Mouse (Mus musculus): ENCODE measurements around the gene Vcl. TPM values are rescaled to one million over a fixed set of nuclear protein-coding genes. Genes with fewer than 3 reads are reported as not detected.

Vcl gene
- total RNA-seq, 2 experiments from 2014 or later = 32.4 to 45.3 TPM

- ATAC-seq (replicated peaks; ENCODE audit: low FRiP score, poor library complexity, severe bottlenecking) = no peak
These were observed 1.5 kb downstream of the Vcl start for GRCm38 (mm10) chr14:20930481-20931391.

GRCm38 (mm10) chr14:20938424-20938823 lies 9.2 kb downstream of the Vcl start:
- peak; percentile 50; the same call in 1 of the 2 replicates for ATAC-seq (replicated peaks; ENCODE audit: low FRiP score, poor library complexity, severe bottlenecking)

- ATAC-seq (replicated peaks; ENCODE audit: low FRiP score, poor library complexity, severe bottlenecking) = no peak
These were observed 9.7 kb downstream of the Vcl start for GRCm38 (mm10) chr14:20938860-20939259.

- ATAC-seq (replicated peaks; ENCODE audit: low FRiP score, poor library complexity, severe bottlenecking) = no peak
These were observed 16.1 kb downstream of the Vcl start for GRCm38 (mm10) chr14:20945296-20945695.

- ATAC-seq (replicated peaks; ENCODE audit: low FRiP score, poor library complexity, severe bottlenecking) = no peak
These were observed 26.8 kb downstream of the Vcl start for GRCm38 (mm10) chr14:20956021-20956420.

GRCm38 (mm10) chr14:20958971-20959370 lies 29.8 kb downstream of the Vcl start:
- ATAC-seq (replicated peaks; ENCODE audit: low FRiP score, poor library complexity, severe bottlenecking) = no peak

- no peak for ATAC-seq (replicated peaks; ENCODE audit: low FRiP score, poor library complexity, severe bottlenecking)
These were observed 33.3 kb downstream of the Vcl start for GRCm38 (mm10) chr14:20962466-20962865.

GRCm38 (mm10) chr14:20962906-20963305 lies 33.7 kb downstream of the Vcl start:
- no peak for ATAC-seq (replicated peaks; ENCODE audit: low FRiP score, poor library complexity, severe bottlenecking)

GRCm38 (mm10) chr14:20963863-20964262 lies 34.7 kb downstream of the Vcl start:
- no peak for ATAC-seq (replicated peaks; ENCODE audit: low FRiP score, poor library complexity, severe bottlenecking)

- ATAC-seq (replicated peaks; ENCODE audit: low FRiP score, poor library complexity, severe bottlenecking) = no peak
These were observed 35.1 kb downstream of the Vcl start for GRCm38 (mm10) chr14:20964285-20964684.

- no peak for ATAC-seq (replicated peaks; ENCODE audit: low FRiP score, poor library complexity, severe bottlenecking)
These were observed 37.9 kb downstream of the Vcl start for GRCm38 (mm10) chr14:20966959-20967670.

- ATAC-seq (replicated peaks; ENCODE audit: low FRiP score, poor library complexity, severe bottlenecking) = no peak
These were observed 39.9 kb downstream of the Vcl start for GRCm38 (mm10) chr14:20969066-20969465.

GRCm38 (mm10) chr14:20970389-20970788 lies 41.2 kb downstream of the Vcl start:
- no peak for ATAC-seq (replicated peaks; ENCODE audit: low FRiP score, poor library complexity, severe bottlenecking)

GRCm38 (mm10) chr14:20970927-20971326 lies 41.7 kb downstream of the Vcl start:
- ATAC-seq (replicated peaks; ENCODE audit: low FRiP score, poor library complexity, severe bottlenecking) = no peak

GRCm38 (mm10) chr14:20973821-20974220 lies 44.6 kb downstream of the Vcl start:
- ATAC-seq (replicated peaks; ENCODE audit: low FRiP score, poor library complexity, severe bottlenecking) = no peak

- no peak for ATAC-seq (replicated peaks; ENCODE audit: low FRiP score, poor library complexity, severe bottlenecking)
These were observed 47.5 kb downstream of the Vcl start for GRCm38 (mm10) chr14:20976741-20977140.

- ATAC-seq (replicated peaks; ENCODE audit: low FRiP score, poor library complexity, severe bottlenecking) = no peak
These were observed 48.5 kb downstream of the Vcl start for GRCm38 (mm10) chr14:20977726-20978125.

GRCm38 (mm10) chr14:20983832-20984231 lies 54.6 kb downstream of the Vcl start:
- ATAC-seq (replicated peaks; ENCODE audit: low FRiP score, poor library complexity, severe bottlenecking) = no peak

- ATAC-seq (replicated peaks; ENCODE audit: low FRiP score, poor library complexity, severe bottlenecking) = no peak
These were observed 56.3 kb downstream of the Vcl start for GRCm38 (mm10) chr14:20985482-20985881.

GRCm38 (mm10) chr14:20991492-20991891 lies 62.3 kb downstream of the Vcl start:
- ATAC-seq (replicated peaks; ENCODE audit: low FRiP score, poor library complexity, severe bottlenecking) = no peak
